Comparison of ENCODE assay signal across 9 mouse cellular contexts in the genomic region with DNA sequence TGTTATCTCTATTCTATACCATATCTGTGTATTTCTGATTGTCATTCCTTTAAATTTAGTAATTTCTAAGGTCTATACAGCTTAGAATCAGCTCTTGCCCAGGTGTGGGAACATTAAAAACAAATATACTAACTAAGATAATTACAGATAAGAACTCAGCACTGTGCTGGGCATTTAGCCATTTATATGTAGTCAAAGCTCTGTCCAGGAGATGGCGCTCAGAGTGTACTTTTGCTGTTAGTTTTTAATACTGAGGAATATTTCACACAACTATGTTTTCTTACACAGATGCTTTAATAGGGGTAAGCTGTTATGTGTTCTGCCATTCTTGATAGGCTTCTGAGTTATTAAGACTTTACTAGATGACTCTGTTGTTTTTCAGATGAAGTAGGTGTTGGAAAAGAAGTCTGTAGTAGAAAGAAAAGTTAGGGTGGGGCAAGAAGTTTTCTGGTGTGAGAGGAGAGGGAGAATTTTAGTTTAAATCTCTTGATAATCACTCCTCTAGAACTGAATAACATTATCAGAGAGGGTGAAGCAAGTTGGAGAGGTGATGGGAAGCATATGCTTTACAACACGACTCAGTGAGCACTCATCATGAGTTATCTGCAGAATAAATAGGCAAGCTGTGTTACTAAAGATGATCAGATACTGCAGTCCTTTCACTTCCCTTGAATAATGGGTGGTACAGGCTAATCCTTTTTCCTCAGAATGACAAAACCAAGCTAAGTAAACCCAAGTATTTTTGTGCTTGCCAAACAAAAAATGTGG.
A peak's percentile ranks its signal among the peaks of the same experiment; 100 is the strongest.
DNase-seq lines count a peak whose midpoint lies in the region; ATAC-seq lines count a peak whose summit lies in the region.
"Had no signal": no experiment of that assay in that cellular context is flagged by ENCODE, and none has a peak within 500 bp of the region (broad histone marks: within the 10 kb centered on the region; RNA-seq: fewer than 3 reads in every experiment).

No protein-coding gene starts in this region.

- peak; percentile 4 for DNase-seq in kidney, adult 11 months
- DNase-seq in R1 (ENCODE audit: low read depth, low spot score) = peak; percentile 30
- DNase-seq in embryonic facial prominence, embryonic 14.5 days (ENCODE audit: low spot score) = peak; percentile 65
- peak; percentile 22 to 26 for DNase-seq in kidney, postnatal 4 days
- DNase-seq in MN1 (ENCODE audit: low spot score) = no peak
- DNase-seq in heart, adult 8-10 months (ENCODE audit: low spot score) = no peak

- 26% methylated on average over 2 of the region's 2 CpGs for WGBS in kidney, embryonic 16.5 days
- WGBS in embryonic facial prominence, embryonic 14.5 days = 22% methylated on average over 2 of the region's 2 CpGs
- WGBS in neural tube, embryonic 12.5 days = 32% methylated on average over 2 of the region's 2 CpGs

- no peaks in the 10 kb centered on the region for H3K9me3 ChIP-seq in kidney, embryonic 16.5 days (ENCODE audit: low read length)
- no peaks in the 10 kb centered on the region for H3K9me3 ChIP-seq in embryonic facial prominence, embryonic 14.5 days (ENCODE audit: control insufficient read depth, low read length)
- no peaks in the 10 kb centered on the region for H3K9me3 ChIP-seq in neural tube, embryonic 12.5 days
- H3K9me3 ChIP-seq: stomach, embryonic 15.5 days had no signal

- H3K4me1 ChIP-seq in kidney, embryonic 16.5 days (ENCODE audit: insufficient read depth, low read length) = no peaks in the 10 kb centered on the region
- no peaks in the 10 kb centered on the region for H3K4me1 ChIP-seq in embryonic facial prominence, embryonic 14.5 days (ENCODE audit: control insufficient read depth, insufficient read depth, low read length)
- H3K4me1 ChIP-seq in neural tube, embryonic 12.5 days = no peaks in the 10 kb centered on the region
- H3K4me1 ChIP-seq: stomach, embryonic 15.5 days had no signal

- ATAC-seq in kidney, embryonic 16.5 days (ENCODE audit: low FRiP score, low TSS enrichment) = no peak; the same call in 1 of the 2 replicates
- ATAC-seq in embryonic facial prominence, embryonic 14.5 days (ENCODE audit: low read depth) = no peak
- peak; percentile 63; the same call in 1 of the 2 replicates for ATAC-seq in neural tube, embryonic 12.5 days (ENCODE audit: low FRiP score, low read depth)

- H3K4me3 ChIP-seq in kidney, embryonic 16.5 days (ENCODE audit: low read length) = no peak overlapping the region
- H3K4me3 ChIP-seq in embryonic facial prominence, embryonic 14.5 days (ENCODE audit: low read depth, low read length) = no peak overlapping the region
- H3K4me3 ChIP-seq in neural tube, embryonic 12.5 days = no peak overlapping the region
- H3K4me3 ChIP-seq: stomach, embryonic 15.5 days had no signal

- H3K9ac ChIP-seq in kidney, embryonic 16.5 days (replicated peaks; ENCODE audit: low read length) = no peak overlapping the region
- no peak overlapping the region for H3K9ac ChIP-seq in embryonic facial prominence, embryonic 14.5 days (ENCODE audit: low read depth, low read length)
- no peak overlapping the region for H3K9ac ChIP-seq in neural tube, embryonic 12.5 days
- H3K9ac ChIP-seq: stomach, embryonic 15.5 days had no signal

- no peak overlapping the region for H3K4me2 ChIP-seq in kidney, embryonic 16.5 days (replicated peaks; ENCODE audit: low read depth, low read length)
- H3K4me2 ChIP-seq in embryonic facial prominence, embryonic 14.5 days (ENCODE audit: low read depth, low read length) = no peak overlapping the region
- H3K4me2 ChIP-seq in neural tube, embryonic 12.5 days (replicated peaks) = no peak overlapping the region
- H3K4me2 ChIP-seq: stomach, embryonic 15.5 days had no signal

- no peaks in the 10 kb centered on the region for H3K27me3 ChIP-seq in kidney, embryonic 16.5 days (ENCODE audit: insufficient read depth, low read length)
- no peaks in the 10 kb centered on the region for H3K27me3 ChIP-seq in embryonic facial prominence, embryonic 14.5 days (replicated peaks; ENCODE audit: control insufficient read depth, insufficient read depth, low read length)
- H3K27me3 ChIP-seq in neural tube, embryonic 12.5 days (replicated peaks) = no peaks in the 10 kb centered on the region
- H3K27me3 ChIP-seq: stomach, embryonic 15.5 days had no signal

- no peaks in the 10 kb centered on the region for H3K36me3 ChIP-seq in kidney, embryonic 16.5 days (ENCODE audit: insufficient read depth, low read length)
- no peaks in the 10 kb centered on the region for H3K36me3 ChIP-seq in embryonic facial prominence, embryonic 14.5 days (ENCODE audit: control insufficient read depth, insufficient read depth, low read length)
- H3K36me3 ChIP-seq in neural tube, embryonic 12.5 days = no peaks in the 10 kb centered on the region
- H3K36me3 ChIP-seq: stomach, embryonic 15.5 days had no signal

- no peak overlapping the region for H3K27ac ChIP-seq in kidney, embryonic 16.5 days (ENCODE audit: low read length)
- H3K27ac ChIP-seq in embryonic facial prominence, embryonic 14.5 days (replicated peaks; ENCODE audit: low read depth, low read length) = no peak overlapping the region
- no peak overlapping the region for H3K27ac ChIP-seq in neural tube, embryonic 12.5 days
- H3K27ac ChIP-seq: stomach, embryonic 15.5 days had no signal

Comparison
In these comparisons a context has a peak if more than half of its experiments do, and no peak if none do; other contexts are left out.
1. DNase-seq: peak in kidney, adult 11 months (single experiment), R1 (single experiment), embryonic facial prominence, embryonic 14.5 days (single experiment) and kidney, postnatal 4 days (2 of 2); none in MN1 (single experiment) and heart, adult 8-10 months (single experiment).